Mouse (Mus musculus) forebrain, embryonic 13.5 days (tissue): ENCODE data around the gene Ssh2. TPM values are rescaled to one million over a fixed set of nuclear protein-coding genes. Genes with fewer than 3 reads are reported as not detected.

ENCODE experiments used
- ATAC-seq: fragments of 200-750 bp; cut with Nextera tagmentation; 2 replicates; pipeline ENCODE4 v1.8.0; 2017
- H3K27ac ChIP-seq: fragments of 300-500 bp; sonication (generic); 2 replicates; pipeline ENCODE4 v1.5.1; 2015; ENCODE audit warnings: inconsistent platforms, mild to moderate bottlenecking, moderate library complexity
- H3K27me3 ChIP-seq: fragments of 300-500 bp; sonication (generic); 2 replicates; pipeline ENCODE4 v1.6.1; 2015; ENCODE audit warnings: mild to moderate bottlenecking, inconsistent platforms
- H3K36me3 ChIP-seq: fragments of 300-500 bp; sonication (generic); 2 replicates; pipeline ENCODE4 v1.6.1; 2015; ENCODE audit warnings: mild to moderate bottlenecking, inconsistent platforms; ENCODE audit not compliant: poor library complexity, severe bottlenecking
- H3K4me1 ChIP-seq: fragments of 300-500 bp; sonication (generic); 2 replicates; pipeline ENCODE4 v1.6.1; 2015; ENCODE audit warnings: inconsistent platforms
- H3K4me2 ChIP-seq: fragments of 300-500 bp; sonication (generic); 2 replicates; pipeline ENCODE4 v1.6.1; 2015; ENCODE audit warnings: inconsistent platforms, mild to moderate bottlenecking, moderate library complexity
- H3K4me3 ChIP-seq: fragments of 300-500 bp; sonication (generic); 2 replicates; pipeline ENCODE4 v1.5.1; 2015; ENCODE audit warnings: mild to moderate bottlenecking, inconsistent platforms
- H3K9ac ChIP-seq: fragments of 300-500 bp; sonication (generic); 2 replicates; pipeline ENCODE4 v1.6.1; 2015; ENCODE audit warnings: mild to moderate bottlenecking, inconsistent platforms
- H3K9me3 ChIP-seq: fragments of 300-500 bp; sonication (generic); replicated peaks from 2 replicates; pipeline ENCODE4 v1.6.1; 2016; ENCODE audit warnings: inconsistent platforms
- WGBS: fragments of 180-500 bp; shearing (Covaris S2); methylation state at CpG from one replicate; pipeline ENCODE4 v1.1.7; 2015; 5-methylcytosine and 5-hydroxymethylcytosine counted together
- polyA plus RNA-seq: library from polyadenylated mRNA; unstranded; fragments of >200 nt; fragmentation: Nextera tagmentation; extraction: Ambion mirVana; gene quantifications from 2 replicates; pipeline ENCODE4 v1.2.1, GENCODE M21; 2015

Gene Ssh2
- polyA plus RNA-seq, 1 experiment from 2014 or later: 13.9 TPM

- ATAC-seq: no peak
- Histone ChIP-seq H3K27ac (peak overlapping the region; percentile 83), H3K4me2 (peak overlapping the region; percentile 99), H3K36me3 (no peaks in the 10 kb centered on the region), H3K27me3 (no peaks in the 10 kb centered on the region), H3K9ac (peak overlapping the region; percentile 98), H3K4me3 (peak overlapping the region; percentile 97), H3K4me1 (peaks cover 77% of the 10 kb centered on the region), H3K9me3 (no peaks in the 10 kb centered on the region)
- under 1% methylated on average over 18 of the region's 18 CpGs for WGBS
Measured at GRCm38 (mm10) chr11:77492311-77492871, 276.3 kb downstream of the Ssh2 start.

- Histone ChIP-seq H3K9me3 (no peaks in the 10 kb centered on the region), H3K27ac (peak overlapping the region; percentile 83), H3K4me3 (peak overlapping the region; percentile 97), H3K4me2 (peak overlapping the region; percentile 99), H3K9ac (peak overlapping the region; percentile 98), H3K36me3 (no peaks in the 10 kb centered on the region), H3K27me3 (no peaks in the 10 kb centered on the region), H3K4me1 (peaks cover 77% of the 10 kb centered on the region)
- under 1% methylated on average over 28 of the region's 32 CpGs for WGBS
- ATAC-seq: peak; percentile 76
Measured at GRCm38 (mm10) chr11:77492911-77493332, 276.8 kb downstream of the Ssh2 start.

GRCm38 (mm10) chr11:77493512-77494343 is 277.6 kb downstream of the Ssh2 start, which contains the start of gene Git1:
Gene Git1, plus strand, starts transcription at chr11:77493562.
- H3K9me3 ChIP-seq: no peaks in the 10 kb centered on the region
- H3K4me3 ChIP-seq: peak within 1 kb of the TSS; percentile 97
- no peak for ATAC-seq
- peak within 1 kb of the TSS; percentile 98 for H3K9ac ChIP-seq
- H3K4me1 ChIP-seq: peaks cover 76% of the 10 kb centered on the region
- 0 out of 2 replicates have a peak, but pooled peaks cover 3% of the 10 kb centered on the region for H3K36me3 ChIP-seq
- peak within 1 kb of the TSS; percentile 99 for H3K4me2 ChIP-seq
- H3K27me3 ChIP-seq: no peaks in the 10 kb centered on the region
- 1% methylated on average over 29 of the region's 74 CpGs for WGBS
- peak within 1 kb of the TSS; percentile 85 for H3K27ac ChIP-seq

- Histone ChIP-seq H3K27ac (peak overlapping the region; percentile 85), H3K4me3 (peak overlapping the region; percentile 97), H3K4me1 (peaks cover 73% of the 10 kb centered on the region), H3K27me3 (no peaks in the 10 kb centered on the region), H3K4me2 (peak overlapping the region; percentile 99), H3K36me3 (peaks cover 8% of the 10 kb centered on the region), H3K9ac (peak overlapping the region; percentile 98), H3K9me3 (no peaks in the 10 kb centered on the region)
- no peak for ATAC-seq
- 35% methylated on average over 4 of the region's 4 CpGs for WGBS
Measured at GRCm38 (mm10) chr11:77494344-77494676, 278.2 kb downstream of the Ssh2 start.

- Histone ChIP-seq H3K27me3 (no peaks in the 10 kb centered on the region), H3K9ac (peak overlapping the region; percentile 98), H3K4me3 (peak overlapping the region; percentile 97), H3K36me3 (peaks cover 13% of the 10 kb centered on the region), H3K4me1 (peaks cover 73% of the 10 kb centered on the region), H3K9me3 (no peaks in the 10 kb centered on the region), H3K27ac (0 out of 2 replicates have a peak overlapping the region, but pooled peaks have one; percentile 15), H3K4me2 (peak overlapping the region; percentile 99)
- ATAC-seq: no peak
- 77% methylated on average over 6 of the region's 6 CpGs for WGBS
Measured at GRCm38 (mm10) chr11:77494782-77495181, 278.7 kb downstream of the Ssh2 start.

GRCm38 (mm10) chr11:77495507-77495906 is 279.4 kb downstream of the Ssh2 start:
- Histone ChIP-seq H3K4me1 (peaks cover 70% of the 10 kb centered on the region), H3K9me3 (no peaks in the 10 kb centered on the region), H3K4me2 (peak overlapping the region; percentile 99; the same call in 1 of the 2 replicates), H3K9ac (peak overlapping the region; percentile 98; the same call in 1 of the 2 replicates), H3K36me3 (peaks cover 20% of the 10 kb centered on the region), H3K4me3 (no peak overlapping the region), H3K27me3 (no peaks in the 10 kb centered on the region), H3K27ac (no peak overlapping the region; the same call in 1 of the 2 replicates)
- ATAC-seq: no peak

- H3K9me3 ChIP-seq: no peaks in the 10 kb centered on the region
- no peak overlapping the region for H3K9ac ChIP-seq
- H3K4me1 ChIP-seq: peaks cover 61% of the 10 kb centered on the region
- no peak overlapping the region for H3K4me3 ChIP-seq
- H3K36me3 ChIP-seq: peaks cover 34% of the 10 kb centered on the region
- H3K27ac ChIP-seq: no peak overlapping the region
- no peaks in the 10 kb centered on the region for H3K27me3 ChIP-seq
- WGBS: 23% methylated on average over 6 of the region's 6 CpGs
- no peak overlapping the region for H3K4me2 ChIP-seq
- no peak for ATAC-seq
Measured at GRCm38 (mm10) chr11:77497341-77497756, 281.3 kb downstream of the Ssh2 start.

GRCm38 (mm10) chr11:77497851-77498250 is 281.8 kb downstream of the Ssh2 start:
- Histone ChIP-seq H3K4me2 (no peak overlapping the region), H3K36me3 (peaks cover 39% of the 10 kb centered on the region), H3K9ac (peak overlapping the region; percentile 7; the same call in 1 of the 2 replicates), H3K27ac (peak overlapping the region; percentile 44), H3K4me1 (peaks cover 56% of the 10 kb centered on the region), H3K9me3 (no peaks in the 10 kb centered on the region), H3K27me3 (no peaks in the 10 kb centered on the region), H3K4me3 (no peak overlapping the region)
- 29% methylated on average over 4 of the region's 4 CpGs for WGBS
- no peak for ATAC-seq

GRCm38 (mm10) chr11:77498261-77499139 is 282.4 kb downstream of the Ssh2 start:
- Histone ChIP-seq H3K36me3 (peaks cover 46% of the 10 kb centered on the region), H3K9me3 (no peaks in the 10 kb centered on the region), H3K4me1 (peaks cover 55% of the 10 kb centered on the region), H3K9ac (peak overlapping the region; percentile 7; the same call in 1 of the 2 replicates), H3K4me3 (no peak overlapping the region), H3K27me3 (no peaks in the 10 kb centered on the region), H3K4me2 (no peak overlapping the region), H3K27ac (peak overlapping the region; percentile 44)
- 78% methylated on average over 12 of the region's 12 CpGs for WGBS
- ATAC-seq: no peak

GRCm38 (mm10) chr11:77499354-77499753 is 283.3 kb downstream of the Ssh2 start:
- WGBS: 82% methylated on average over 7 of the region's 7 CpGs
- Histone ChIP-seq H3K27me3 (no peaks in the 10 kb centered on the region), H3K27ac (no peak overlapping the region), H3K4me3 (no peak overlapping the region), H3K4me1 (peaks cover 49% of the 10 kb centered on the region), H3K9ac (no peak overlapping the region), H3K4me2 (no peak overlapping the region), H3K9me3 (no peaks in the 10 kb centered on the region), H3K36me3 (peaks cover 54% of the 10 kb centered on the region)
- no peak for ATAC-seq

- H3K4me1 ChIP-seq: peaks cover 36% of the 10 kb centered on the region
- ATAC-seq: no peak
- H3K27ac ChIP-seq: 0 out of 2 replicates have a peak overlapping the region, but pooled peaks have one; percentile 14
- H3K36me3 ChIP-seq: peaks cover 67% of the 10 kb centered on the region
- H3K27me3 ChIP-seq: no peaks in the 10 kb centered on the region
- 79% methylated on average over 17 of the region's 17 CpGs for WGBS
- no peak overlapping the region for H3K4me3 ChIP-seq
- no peak overlapping the region for H3K9ac ChIP-seq
- H3K9me3 ChIP-seq: no peaks in the 10 kb centered on the region
- no peak overlapping the region for H3K4me2 ChIP-seq
Measured at GRCm38 (mm10) chr11:77500361-77501325, 284.6 kb downstream of the Ssh2 start.
